Mouse (Mus musculus): Measurements from ENCODE around the gene Krtap19-9b. TPM values are rescaled to one million over a fixed set of nuclear protein-coding genes. Genes with fewer than 3 reads are reported as not detected.

The Krtap19-9b gene
- polyA plus RNA-seq (2015; fragmentation: Nextera tagmentation; extraction: Ambion mirVana), result not detected in 2 replicates

DNA sequence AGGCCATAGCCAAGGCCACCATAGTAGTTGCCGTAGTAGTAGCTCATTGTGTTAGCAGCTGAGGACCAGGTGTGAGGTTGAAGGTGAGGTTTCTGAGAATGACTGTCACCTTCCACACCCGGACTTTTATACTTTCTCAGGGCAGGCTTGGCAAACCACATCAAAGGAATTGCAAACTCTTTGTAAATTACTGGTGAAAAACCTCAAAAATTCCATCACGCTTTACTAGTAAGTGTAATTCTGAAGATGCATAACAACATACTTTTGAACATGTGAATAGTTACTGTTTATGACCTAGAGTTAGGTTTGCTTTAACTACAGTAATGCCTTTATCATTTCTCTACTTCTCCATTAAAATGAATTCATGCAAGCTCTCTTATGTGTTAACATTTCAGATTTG, at the start of gene Krtap19-9b:
Gene Krtap19-9b (minus strand): TSS at position 101 of the 400 bp plus-strand sequence.

GRCm38 (mm10) chr16:88962773-88963172, 30.7 kb upstream of the Krtap19-9b start, which contains the start of gene Krtap16-3:
Krtap16-3 (minus strand) TSS chr16:88962873.

GRCm38 (mm10) chr16:88896357-88896756, 35.7 kb downstream of the Krtap19-9b start, which contains the start of gene Krtap19-5:
Krtap19-5 (minus strand) TSS chr16:88896457.

DNA sequence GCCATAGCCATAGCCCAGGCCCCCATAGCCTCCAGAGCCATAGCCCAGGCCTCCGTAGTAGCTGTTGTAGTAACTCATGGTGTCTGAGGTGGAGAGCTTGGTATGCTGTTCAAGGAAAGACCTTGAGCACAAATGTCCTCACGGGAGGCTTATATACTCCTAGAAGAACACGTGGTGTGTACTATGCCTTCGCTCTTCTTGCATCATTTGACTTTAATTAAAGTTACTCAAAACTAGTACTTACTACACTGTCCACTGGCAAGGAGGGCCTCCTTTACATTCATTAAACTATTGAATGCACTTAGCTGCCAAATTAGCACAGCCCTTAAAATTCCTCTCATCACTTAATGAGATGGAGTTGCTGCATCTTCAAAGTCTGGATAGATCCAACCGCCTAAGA, 47.1 kb downstream of the Krtap19-9b start, which contains the start of gene Krtap19-4:
Gene Krtap19-4 (minus strand): TSS at position 101 of the 400 bp plus-strand sequence.

Other genes starting within 250 kb of the Krtap19-9b start
- not detected in 2 replicates for gene 2310061N02Rik, start 224.3 kb downstream of the Krtap19-9b start, polyA plus RNA-seq (2015; fragmentation: Nextera tagmentation; extraction: Ambion mirVana)
- not detected in 2 replicates for gene Krtap13-1, start 203.4 kb downstream of the Krtap19-9b start, polyA plus RNA-seq (2015; fragmentation: Nextera tagmentation; extraction: Ambion mirVana)
- not detected in 2 replicates for gene Krtap13, start 180.6 kb downstream of the Krtap19-9b start, polyA plus RNA-seq (2015; fragmentation: Nextera tagmentation; extraction: Ambion mirVana)
- not detected in 2 replicates for gene 2310034C09Rik, start 173.4 kb downstream of the Krtap19-9b start, polyA plus RNA-seq (2015; fragmentation: Nextera tagmentation; extraction: Ambion mirVana)
- not detected in 2 replicates for gene 2310057N15Rik, start 158.1 kb downstream of the Krtap19-9b start, polyA plus RNA-seq (2015; fragmentation: Nextera tagmentation; extraction: Ambion mirVana)
- gene Gm5965, start 154.4 kb downstream of the Krtap19-9b start, polyA plus RNA-seq (2015; fragmentation: Nextera tagmentation; extraction: Ambion mirVana), result not detected in 2 replicates
- gene Gm20741, start 120.0 kb downstream of the Krtap19-9b start, polyA plus RNA-seq (2015; fragmentation: Nextera tagmentation; extraction: Ambion mirVana), result not detected in 2 replicates
- gene Krtap15, start 112.0 kb downstream of the Krtap19-9b start, polyA plus RNA-seq (2015; fragmentation: Nextera tagmentation; extraction: Ambion mirVana), result not detected in 2 replicates
- not detected in 2 replicates for gene Krtap14, start 106.1 kb downstream of the Krtap19-9b start, polyA plus RNA-seq (2015; fragmentation: Nextera tagmentation; extraction: Ambion mirVana)
- not detected in 2 replicates for gene Krtap19-1, start 62.9 kb downstream of the Krtap19-9b start, polyA plus RNA-seq (2015; fragmentation: Nextera tagmentation; extraction: Ambion mirVana)
- gene Krtap19-2, start 58.0 kb downstream of the Krtap19-9b start, polyA plus RNA-seq (2015; fragmentation: Nextera tagmentation; extraction: Ambion mirVana), result not detected in 2 replicates
- gene Krtap19-3, start 54.2 kb downstream of the Krtap19-9b start, polyA plus RNA-seq (2015; fragmentation: Nextera tagmentation; extraction: Ambion mirVana), result not detected in 2 replicates
- gene Krtap19-4, start 47.2 kb downstream of the Krtap19-9b start, polyA plus RNA-seq (2015; fragmentation: Nextera tagmentation; extraction: Ambion mirVana), result not detected in 2 replicates
- gene Krtap19-5, start 35.8 kb downstream of the Krtap19-9b start, polyA plus RNA-seq (2015; fragmentation: Nextera tagmentation; extraction: Ambion mirVana), result not detected in 2 replicates
- not detected in 2 replicates for gene Krtap16-3, start 30.6 kb upstream of the Krtap19-9b start, polyA plus RNA-seq (2015; fragmentation: Nextera tagmentation; extraction: Ambion mirVana)
- gene Krtap22-2, start 78.5 kb upstream of the Krtap19-9b start, polyA plus RNA-seq (2015; fragmentation: Nextera tagmentation; extraction: Ambion mirVana), result not detected in 2 replicates
- not detected in 2 replicates for gene Gm10229, start 83.0 kb upstream of the Krtap19-9b start, polyA plus RNA-seq (2015; fragmentation: Nextera tagmentation; extraction: Ambion mirVana)
- gene Krtap6-1, start 99.4 kb upstream of the Krtap19-9b start, polyA plus RNA-seq (2015; fragmentation: Nextera tagmentation; extraction: Ambion mirVana), result not detected in 2 replicates
- gene Gm10228, start 109.2 kb upstream of the Krtap19-9b start, polyA plus RNA-seq (2015; fragmentation: Nextera tagmentation; extraction: Ambion mirVana), result not detected in 2 replicates
- gene Krtap6-5, start 115.6 kb upstream of the Krtap19-9b start, polyA plus RNA-seq (2015; fragmentation: Nextera tagmentation; extraction: Ambion mirVana), result not detected in 2 replicates
- gene 1110025L11Rik, start 131.7 kb upstream of the Krtap19-9b start, polyA plus RNA-seq (2015; fragmentation: Nextera tagmentation; extraction: Ambion mirVana), result not detected in 2 replicates
- gene Krtap6-3, start 151.8 kb upstream of the Krtap19-9b start, polyA plus RNA-seq (2015; fragmentation: Nextera tagmentation; extraction: Ambion mirVana), result not detected in 2 replicates
- gene Gm6358, start 208.6 kb upstream of the Krtap19-9b start, polyA plus RNA-seq (2015; fragmentation: Nextera tagmentation; extraction: Ambion mirVana), result not detected in 2 replicates
- gene Gm10061, start 218.8 kb upstream of the Krtap19-9b start, polyA plus RNA-seq (2015; fragmentation: Nextera tagmentation; extraction: Ambion mirVana), result not detected in 2 replicates
- not detected in 2 replicates for gene Gm9789, start 225.7 kb upstream of the Krtap19-9b start, polyA plus RNA-seq (2015; fragmentation: Nextera tagmentation; extraction: Ambion mirVana)
- gene Gm7735, start 237.2 kb upstream of the Krtap19-9b start, polyA plus RNA-seq (2015; fragmentation: Nextera tagmentation; extraction: Ambion mirVana), result not detected in 2 replicates
- not detected in 2 replicates for gene 1110057P08Rik, start 242.5 kb upstream of the Krtap19-9b start, polyA plus RNA-seq (2015; fragmentation: Nextera tagmentation; extraction: Ambion mirVana)